Mouse (Mus musculus) layer of hippocampus, postnatal 36 days (tissue): Measurements from ENCODE around the gene Pnmal1. TPM values are rescaled to one million over a fixed set of nuclear protein-coding genes. Genes with fewer than 3 reads are reported as not detected.

Experiments
- DNase-seq, 2 experiments: peaks; one replicate each; pipeline ENCODE4 v3.0.0; 2022
- total RNA-seq, 2 experiments: library from RNA; stranded (reverse); gene quantifications; 2 replicates each; pipeline ENCODE4 v1.2.3; 2021

The Pnmal1 gene
- total RNA-seq, 2 experiments from 2014 or later: 119 to 124 TPM

DNA sequence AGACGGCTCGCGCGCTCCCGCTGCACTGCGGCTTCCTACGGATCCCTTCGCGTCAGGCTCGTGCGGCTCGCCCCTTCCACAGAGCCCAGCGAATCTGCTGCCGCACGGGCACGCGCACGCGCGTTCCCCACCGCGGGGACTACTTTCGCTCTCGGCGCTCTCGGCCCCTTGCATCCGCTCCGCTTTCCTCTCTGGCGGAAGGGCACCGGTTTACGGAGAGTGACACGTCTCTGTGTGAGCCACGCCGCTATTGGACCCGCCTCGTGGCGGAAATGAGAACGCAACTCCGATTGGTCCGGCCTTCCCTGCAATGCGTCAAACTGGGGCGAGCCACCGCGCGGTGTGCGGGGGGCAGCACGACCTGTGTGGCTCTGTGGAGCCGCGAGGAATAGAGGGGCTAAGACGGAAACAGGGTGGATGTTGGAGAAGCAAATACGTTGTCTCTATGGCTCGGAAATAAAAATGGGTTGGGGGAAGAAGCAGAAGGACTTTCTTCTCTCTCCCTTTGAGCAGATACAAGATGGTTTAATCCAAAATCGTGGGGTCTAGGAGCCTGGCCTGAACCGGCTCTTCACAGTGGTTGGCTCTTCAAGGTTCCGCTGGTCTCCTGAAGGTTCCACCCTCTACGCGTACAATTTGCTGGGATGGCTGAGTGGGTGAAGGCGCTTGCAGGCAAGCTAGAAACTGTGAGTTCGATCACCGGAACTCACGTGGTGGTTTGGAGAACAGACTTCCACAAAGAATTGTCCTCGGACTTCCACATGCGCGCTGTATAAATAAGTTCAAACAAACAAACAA, 35.2 kb upstream of the Pnmal1 start, which contains the start of gene Calm3:
Gene Calm3, minus strand, starts transcription at position 78 of the 798 bp plus-strand sequence.
- peak; percentile 100 for DNase-seq

- no peak for DNase-seq
Measured at GRCm38 (mm10) chr7:16928341-16928740, 31.1 kb upstream of the Pnmal1 start.

DNA sequence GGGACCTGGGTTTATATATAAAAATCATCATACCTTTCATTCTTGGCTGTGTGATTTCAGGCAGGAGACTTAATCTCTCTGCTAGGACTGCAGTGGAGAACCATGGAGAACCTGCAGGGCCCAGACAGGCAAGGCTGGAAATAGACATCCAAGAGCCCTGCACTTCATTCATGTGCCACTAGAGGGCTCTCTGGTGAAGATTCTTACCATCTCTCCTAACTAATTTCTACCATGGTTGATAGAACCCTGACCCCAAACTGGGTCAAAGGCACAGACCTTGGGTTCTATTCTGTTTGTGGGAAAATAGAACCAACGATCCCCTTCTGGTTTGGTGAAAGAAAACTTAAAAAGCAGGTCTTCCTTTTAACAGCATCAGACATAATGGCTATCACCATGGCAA, 28.6 kb upstream of the Pnmal1 start:
- peak; percentile 63 to 76 for DNase-seq

GRCm38 (mm10) chr7:16931968-16932627, 27.4 kb upstream of the Pnmal1 start:
- DNase-seq: peak; percentile 76 to 85

DNA sequence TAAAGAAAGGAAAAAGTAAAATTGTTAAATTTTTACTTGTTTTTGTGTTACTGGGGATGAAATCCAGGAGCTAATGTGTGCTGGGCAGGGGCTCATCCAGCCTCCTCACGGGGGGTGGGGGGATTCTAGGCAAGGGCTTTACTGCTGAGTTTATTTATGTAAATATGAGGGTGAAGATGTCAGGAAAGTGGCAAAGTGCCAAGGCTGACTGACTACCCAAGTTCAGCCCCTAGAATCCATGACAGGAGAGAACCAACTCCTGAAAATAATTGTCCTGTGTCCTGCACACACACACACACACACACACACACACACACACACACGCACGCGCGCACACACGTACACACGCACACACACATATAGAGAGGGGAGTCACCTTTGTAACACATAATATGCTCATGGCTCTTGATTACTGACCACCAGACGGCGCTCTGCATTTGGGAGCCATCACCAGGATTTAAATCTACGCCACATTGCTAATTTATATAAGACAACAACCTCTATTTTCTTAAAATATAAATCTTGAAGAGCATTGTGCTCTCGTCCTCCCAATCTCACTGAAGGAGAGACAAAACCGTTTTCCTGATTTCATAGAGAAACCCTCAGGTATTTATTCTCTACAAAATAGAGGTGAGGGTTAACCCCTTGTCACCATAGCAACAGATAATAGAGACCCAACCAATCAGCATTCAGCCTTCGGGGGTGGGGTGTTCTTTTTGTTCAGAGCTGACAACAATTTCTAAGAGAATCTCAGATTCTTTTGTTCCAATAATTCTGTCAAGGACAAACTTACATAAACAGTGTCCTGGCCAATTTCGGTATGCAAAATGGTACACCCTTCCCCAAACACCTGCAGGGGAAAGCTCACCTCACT, 26.5 kb upstream of the Pnmal1 start:
- DNase-seq: peak in 1 of 2 experiments; percentile 58

DNA sequence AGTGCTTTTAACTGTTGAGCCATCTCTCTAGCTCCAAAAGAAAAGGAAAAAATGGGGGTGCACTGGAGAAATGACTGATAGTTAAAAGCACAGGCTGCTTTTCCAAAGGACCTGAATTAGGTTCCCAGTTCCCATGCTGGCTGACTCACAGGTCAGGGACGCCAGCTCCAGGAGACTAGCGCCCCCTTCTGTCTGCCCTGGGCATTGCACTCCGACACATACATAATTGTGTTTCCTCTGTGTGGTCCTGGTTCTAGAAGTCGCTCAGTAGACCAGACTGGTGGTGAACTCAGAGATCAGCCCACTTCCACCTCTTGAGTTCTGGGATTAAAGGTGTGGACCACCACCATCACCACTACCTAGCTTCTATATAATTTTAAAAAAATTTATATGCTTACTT, 22.2 kb upstream of the Pnmal1 start:
- no peak for DNase-seq

GRCm38 (mm10) chr7:16938117-16938791, 21.2 kb upstream of the Pnmal1 start:
- peak in 1 of 2 experiments; percentile 70 for DNase-seq

GRCm38 (mm10) chr7:16940292-16940691, 19.2 kb upstream of the Pnmal1 start:
- peak in 1 of 2 experiments; percentile 64 for DNase-seq

DNA sequence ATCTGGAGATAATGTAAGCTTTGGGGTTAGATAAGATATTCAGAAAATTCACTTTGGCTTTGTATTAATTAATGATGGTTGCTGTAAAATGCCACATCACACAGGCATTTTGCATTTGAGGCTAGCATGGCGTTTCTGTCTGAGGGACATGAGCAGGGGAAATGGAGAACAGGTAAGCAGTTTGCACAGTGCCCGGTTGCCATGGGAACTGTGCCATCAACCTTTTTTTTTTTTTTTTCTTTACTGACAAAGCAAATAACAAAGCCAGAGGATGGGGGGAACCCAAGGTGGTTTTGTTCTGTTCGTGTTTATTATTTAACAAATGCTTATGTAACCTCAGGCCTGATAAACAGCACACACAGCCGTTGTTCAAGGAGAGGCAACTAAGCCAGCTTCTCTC, 16.6 kb upstream of the Pnmal1 start:
- no peak for DNase-seq

DNA sequence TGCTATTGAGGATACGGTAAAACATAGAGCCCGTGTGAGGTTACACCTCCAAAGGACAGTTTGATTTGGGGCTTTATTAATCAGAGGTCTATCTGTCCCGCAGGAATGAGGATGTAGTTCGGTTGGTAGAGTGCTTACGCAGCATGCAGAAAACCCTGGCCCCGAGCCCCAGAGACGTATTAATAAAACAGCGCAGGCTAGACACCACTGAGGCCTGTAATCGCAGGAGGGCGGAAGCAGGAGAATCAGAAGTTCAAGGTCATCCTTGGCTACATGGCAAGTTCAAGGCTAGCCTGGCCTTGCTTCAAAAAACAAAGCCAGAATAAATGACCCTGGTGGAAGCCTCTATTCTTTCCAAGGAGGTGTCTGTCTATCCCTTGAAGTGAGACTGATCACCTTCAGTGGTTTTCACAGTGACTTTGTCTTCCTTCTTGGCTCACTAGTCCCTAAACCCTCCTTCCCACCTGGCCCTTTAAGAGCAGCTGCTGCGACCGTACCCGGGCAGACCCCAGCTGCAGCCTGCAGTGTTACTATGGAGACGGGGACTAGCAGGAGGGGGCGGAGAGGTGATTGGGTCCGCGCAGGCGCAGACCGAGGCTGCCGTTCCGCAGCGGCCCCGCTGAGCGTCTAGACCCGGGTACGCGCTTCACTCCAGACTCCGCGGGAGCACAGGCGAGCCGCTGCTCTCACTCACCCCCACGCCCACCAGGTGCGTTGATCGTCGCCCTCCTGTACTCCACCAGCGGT, 15.2 kb upstream of the Pnmal1 start, which contains the start of gene Pnmal2:
Gene Pnmal2, plus strand, starts transcription at position 622 of the 747 bp plus-strand sequence.
- DNase-seq: peak; percentile 89 to 90

DNA sequence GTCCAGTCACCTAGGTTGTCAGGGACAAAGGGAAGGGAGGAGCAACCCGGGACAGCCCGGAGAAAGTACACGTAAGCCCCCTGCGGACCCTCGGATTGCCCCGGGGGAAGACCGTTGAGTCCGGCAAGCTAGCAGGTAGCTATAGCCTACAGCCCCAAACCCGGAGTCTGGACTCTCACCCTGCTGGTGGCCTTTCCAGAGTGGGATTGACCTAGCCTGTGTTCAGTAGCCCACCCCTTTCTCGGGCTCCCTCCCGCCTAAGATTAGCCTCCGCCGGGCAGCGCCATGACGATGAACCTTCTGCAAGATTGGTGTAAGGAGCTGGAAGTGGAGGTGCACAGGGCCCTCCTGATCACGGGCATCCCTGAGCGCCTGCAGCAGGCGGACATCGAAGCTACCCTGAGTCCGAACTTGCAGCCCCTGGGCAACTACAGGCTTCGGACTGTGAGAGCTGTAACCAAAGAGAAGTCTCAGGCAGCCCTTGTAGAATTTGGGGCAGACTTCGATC, 14.6 kb upstream of the Pnmal1 start:
- no peak for DNase-seq

GRCm38 (mm10) chr7:16945419-16945818, 14.1 kb upstream of the Pnmal1 start:
- DNase-seq: peak; percentile 44 to 57

DNA sequence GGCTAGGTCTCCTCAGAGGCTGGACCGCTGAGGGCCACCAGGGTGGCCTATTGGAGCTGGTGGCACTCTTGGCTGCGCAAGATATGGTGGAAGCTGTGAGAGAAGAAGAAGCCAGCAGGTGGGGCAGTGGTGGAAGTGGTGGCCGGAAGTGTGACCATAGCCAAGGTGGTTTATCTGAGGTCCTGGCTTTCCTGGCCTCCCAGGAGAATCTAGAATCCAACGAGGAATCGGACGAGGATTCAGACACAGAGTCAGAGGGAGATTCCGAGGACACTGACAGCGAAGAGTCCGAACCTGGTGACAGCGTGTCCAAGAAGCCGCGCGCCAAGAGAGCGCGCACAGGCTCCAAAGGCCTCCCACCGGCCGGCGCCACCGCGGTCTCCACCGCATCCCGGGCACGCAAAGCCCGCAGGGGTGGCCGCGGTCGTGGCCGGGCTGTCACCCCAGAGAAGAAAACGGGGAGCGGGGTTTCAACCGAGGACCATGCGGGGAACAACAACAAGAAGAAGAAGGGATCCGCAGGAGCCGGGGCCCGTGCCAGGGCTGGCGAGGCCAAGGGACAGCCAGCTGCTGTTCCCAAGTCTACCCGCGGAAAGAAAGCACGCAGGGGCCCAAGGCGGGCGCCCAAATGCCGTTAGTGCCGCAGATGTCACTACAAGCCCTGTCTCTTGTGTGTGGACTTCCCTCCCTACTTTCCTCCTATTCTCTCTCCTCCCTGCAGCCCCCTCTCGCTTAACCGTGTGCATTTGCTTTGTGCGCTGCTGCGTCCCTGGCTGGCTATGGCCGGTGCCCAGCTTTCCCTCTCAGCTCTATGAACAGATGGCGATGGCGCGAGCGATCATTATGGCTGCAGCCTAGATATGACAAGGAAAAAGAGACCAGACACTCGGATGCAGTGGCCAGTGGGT, 12.8 kb upstream of the Pnmal1 start:
- peak in 1 of 2 experiments; percentile 56 for DNase-seq

GRCm38 (mm10) chr7:16947349-16947895, 12.1 kb upstream of the Pnmal1 start:
- DNase-seq: peak in 1 of 2 experiments; percentile 36

DNA sequence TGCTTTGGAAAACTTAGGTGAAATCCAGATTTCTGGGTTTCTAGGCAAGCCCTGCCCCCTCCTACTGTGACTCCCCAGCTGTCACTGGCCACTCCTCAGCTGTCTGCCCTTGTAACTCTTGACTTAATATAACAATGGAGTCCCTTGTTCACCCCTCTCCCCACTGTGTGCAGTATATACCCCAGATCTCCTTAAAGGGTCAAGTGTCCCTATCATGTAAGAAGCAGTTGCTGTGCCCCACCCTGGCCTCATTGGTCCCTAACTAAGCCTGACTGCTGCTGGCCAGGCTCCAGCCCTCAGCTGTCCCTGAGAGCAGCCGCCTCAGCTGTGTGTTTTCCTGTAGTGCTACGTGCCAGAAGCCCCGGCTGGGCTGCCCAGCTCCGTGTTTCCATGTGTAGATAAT, 11.5 kb upstream of the Pnmal1 start:
- peak in 1 of 2 experiments; percentile 34 for DNase-seq

DNA sequence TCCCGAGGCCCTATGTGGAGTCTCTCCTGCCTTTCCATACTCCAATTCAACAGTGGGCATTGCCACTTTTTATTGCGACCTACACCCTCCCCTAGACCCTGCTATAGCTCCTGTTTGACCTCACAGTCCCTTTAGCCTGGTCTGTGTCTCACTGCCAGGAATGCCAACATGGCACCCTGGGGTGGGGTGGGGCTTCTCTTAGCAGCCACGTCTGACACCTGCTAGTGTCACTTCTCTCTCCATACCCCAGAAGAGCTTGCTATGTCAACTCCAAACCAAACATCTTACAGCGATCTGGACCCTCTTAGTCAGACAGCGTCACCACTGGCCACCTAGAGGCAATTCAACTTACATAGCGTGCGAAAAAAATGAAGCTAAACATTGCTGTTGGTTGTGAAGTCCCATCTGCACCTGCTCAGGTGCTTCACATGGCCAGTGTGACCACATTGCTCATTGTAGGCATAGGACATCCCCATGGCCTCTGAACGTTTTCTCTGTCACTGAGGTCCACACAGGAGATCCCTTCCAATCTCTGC, 10.5 kb upstream of the Pnmal1 start:
- no peak for DNase-seq

DNA sequence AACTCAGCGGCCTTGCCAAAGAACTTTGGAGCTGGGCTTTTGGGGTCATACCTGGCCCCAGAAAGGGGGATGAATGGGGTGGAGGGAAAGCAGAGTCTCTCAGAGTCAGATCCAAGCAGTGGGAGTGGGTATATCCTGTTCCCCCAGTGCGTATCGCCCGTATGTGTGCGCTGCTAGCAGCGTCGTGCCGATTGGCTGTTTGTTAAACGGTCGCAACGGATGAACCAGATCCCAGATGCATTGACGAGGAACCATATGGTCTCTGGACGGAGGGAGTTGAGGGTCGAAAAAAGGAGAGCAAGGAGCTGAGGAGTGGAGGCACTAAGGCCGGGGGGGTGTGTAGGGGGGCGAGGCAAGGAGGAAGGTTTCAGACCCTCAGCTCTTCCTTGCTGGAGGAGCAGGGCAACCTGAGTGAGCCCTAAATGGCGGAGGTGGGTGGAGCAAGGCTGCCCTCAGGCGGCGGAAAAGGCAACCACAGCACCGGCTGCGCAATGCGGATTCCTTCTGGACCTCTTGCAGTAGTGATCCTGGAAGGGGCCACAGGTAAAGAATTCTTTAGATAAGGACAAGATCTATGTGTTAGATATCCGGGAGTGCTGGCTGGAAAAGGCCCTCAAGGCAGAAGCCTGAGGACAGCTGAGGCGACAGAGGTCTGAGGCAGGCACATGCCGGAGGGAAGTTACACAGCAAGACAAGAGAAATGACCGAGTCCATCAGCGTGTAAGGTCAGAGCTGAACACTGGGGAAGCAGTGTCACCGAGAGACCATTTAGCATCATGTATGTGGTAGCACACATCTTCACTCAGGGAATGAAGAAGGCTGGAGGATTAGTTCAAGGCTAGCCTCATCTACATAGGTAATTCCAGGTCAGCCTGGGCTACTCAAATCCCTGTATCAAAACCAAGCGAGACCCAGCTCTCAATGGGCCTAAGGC, 9.3 kb upstream of the Pnmal1 start:
- DNase-seq: peak; percentile 83 to 84
